Comparison of ENCODE assay signal across 8 mouse cellular contexts in genomic region chr17:25497013-25497412, GRCm38 (mm10). TPM values are rescaled to one million over a fixed set of nuclear protein-coding genes. Genes with fewer than 3 reads are reported as not detected.
DNase-seq lines count a peak whose midpoint lies in the region; ATAC-seq and TF ChIP-seq lines count a peak whose summit lies in the region.

Gene Sstr5, minus strand, starts transcription at chr17:25497288.

- peaks cover 4% of the 10 kb centered on the region; the same call in 1 of the 2 replicates for H3K4me1 ChIP-seq in kidney, embryonic 14.5 days (ENCODE audit: control insufficient read depth, insufficient read depth, low read length)
- H3K4me1 ChIP-seq in kidney, adult 2 months (ENCODE audit: control insufficient read depth, insufficient read depth, low read length) = no peaks in the 10 kb centered on the region
- peaks cover 4% of the 10 kb centered on the region; the same call in 1 of the 2 replicates for H3K4me1 ChIP-seq in hindbrain, postnatal 0 days (ENCODE audit: insufficient read depth, low read length)
- H3K4me1 ChIP-seq in midbrain, embryonic 14.5 days (ENCODE audit: control insufficient read depth, insufficient read depth, low read length) = no peaks in the 10 kb centered on the region

- peak within 1 kb of the TSS; percentile 29 for H3K4me3 ChIP-seq in kidney, embryonic 14.5 days (ENCODE audit: low read length)
- H3K4me3 ChIP-seq in kidney, adult 2 months (ENCODE audit: insufficient read depth, low read depth, low read length) = no peak within 1 kb of the TSS
- H3K4me3 ChIP-seq in hindbrain, postnatal 0 days (ENCODE audit: low read length) = peak within 1 kb of the TSS; percentile 30
- H3K4me3 ChIP-seq in midbrain, embryonic 14.5 days (replicated peaks; ENCODE audit: low read depth, low read length) = peak within 1 kb of the TSS; percentile 26

- peaks cover 24% of the 10 kb centered on the region for H3K27me3 ChIP-seq in kidney, embryonic 14.5 days (ENCODE audit: control insufficient read depth, insufficient read depth, low read length)
- H3K27me3 ChIP-seq in kidney, adult 2 months (replicated peaks; ENCODE audit: control insufficient read depth, insufficient read depth, low read length) = peaks cover 3% of the 10 kb centered on the region
- H3K27me3 ChIP-seq in hindbrain, postnatal 0 days (ENCODE audit: insufficient read depth, low read length) = peaks cover 19% of the 10 kb centered on the region
- peaks cover 16% of the 10 kb centered on the region for H3K27me3 ChIP-seq in midbrain, embryonic 14.5 days (ENCODE audit: control insufficient read depth, insufficient read depth, low read length)

- peak; percentile 71 for ATAC-seq in kidney, embryonic 14.5 days (ENCODE audit: low FRiP score, low TSS enrichment)
- 0 out of 2 replicates have a peak, but pooled peaks have one; percentile 43 for ATAC-seq in hindbrain, postnatal 0 days
- no peak for ATAC-seq in midbrain, embryonic 14.5 days (ENCODE audit: low FRiP score, low TSS enrichment)

- H3K9me3 ChIP-seq in kidney, embryonic 14.5 days (ENCODE audit: control insufficient read depth, low read length) = no peaks in the 10 kb centered on the region
- no peaks in the 10 kb centered on the region for H3K9me3 ChIP-seq in hindbrain, postnatal 0 days (ENCODE audit: low read length)
- no peaks in the 10 kb centered on the region for H3K9me3 ChIP-seq in midbrain, embryonic 14.5 days (ENCODE audit: control insufficient read depth, low read length)

- H3K9ac ChIP-seq in kidney, embryonic 14.5 days (ENCODE audit: low read depth, low read length) = 0 out of 2 replicates have a peak within 1 kb of the TSS, but pooled peaks have one; percentile 28
- peak within 1 kb of the TSS; percentile 48; the same call in 1 of the 2 replicates for H3K9ac ChIP-seq in hindbrain, postnatal 0 days (replicated peaks; ENCODE audit: low read length)
- H3K9ac ChIP-seq in midbrain, embryonic 14.5 days (replicated peaks; ENCODE audit: low read length) = peak within 1 kb of the TSS; percentile 29; the same call in 1 of the 2 replicates

- no peak for TF ChIP-seq CTCF in kidney, adult 2 months (conservative IDR thresholded peaks at IDR 0.05; ENCODE audit: insufficient read depth, insufficient read length, low read depth, low read length)
- no peak for TF ChIP-seq CTCF in hindbrain, postnatal 0 days (IDR thresholded peaks at IDR 0.05; ENCODE audit: low read depth)

- no peak for TF ChIP-seq POLR2A in kidney, adult 2 months (IDR thresholded peaks at IDR 0.05; ENCODE audit: low read depth, low read length)

- H3K27ac ChIP-seq in kidney, embryonic 14.5 days (ENCODE audit: low read depth, low read length) = no peak within 1 kb of the TSS
- no peak within 1 kb of the TSS for H3K27ac ChIP-seq in kidney, adult 2 months (ENCODE audit: insufficient read depth, low read depth, low read length)
- H3K27ac ChIP-seq in hindbrain, postnatal 0 days = no peak within 1 kb of the TSS
- H3K27ac ChIP-seq in midbrain, embryonic 14.5 days (replicated peaks; ENCODE audit: low read depth, low read length) = no peak within 1 kb of the TSS

- DNase-seq in kidney, adult 2 months = no peak
- peak; percentile 81 for DNase-seq in embryo, embryonic 10 days (ENCODE audit: low spot score)
- DNase-seq in hindbrain, postnatal 0 days (ENCODE audit: low spot score) = peak; percentile 42
- DNase-seq in midbrain, embryonic 14.5 days = peak; percentile 57
- no peak for DNase-seq in cerebellum, adult 8-10 months
- no peak for DNase-seq in left cerebral cortex, adult 11 months (ENCODE audit: low spot score)
- no peak for DNase-seq in spleen, adult 18-20 months

- peak within 1 kb of the TSS; percentile 50 for H3K4me2 ChIP-seq in kidney, embryonic 14.5 days (replicated peaks; ENCODE audit: low read depth, low read length)
- H3K4me2 ChIP-seq in hindbrain, postnatal 0 days (ENCODE audit: low read depth, low read length) = peak within 1 kb of the TSS; percentile 53
- H3K4me2 ChIP-seq in midbrain, embryonic 14.5 days (ENCODE audit: low read length) = peak within 1 kb of the TSS; percentile 53

- 1% methylated on average over 28 of the region's 28 CpGs for WGBS in kidney, embryonic 14.5 days
- WGBS in kidney, adult 2 months = 2% methylated on average over 27 of the region's 28 CpGs
- under 1% methylated on average over 23 of the region's 28 CpGs for WGBS in hindbrain, postnatal 0 days
- 1% methylated on average over 26 of the region's 28 CpGs for WGBS in midbrain, embryonic 14.5 days

- no peaks in the 10 kb centered on the region for H3K36me3 ChIP-seq in kidney, embryonic 14.5 days (ENCODE audit: control insufficient read depth, insufficient read depth, low read length)
- no peaks in the 10 kb centered on the region for H3K36me3 ChIP-seq in kidney, adult 2 months (ENCODE audit: control insufficient read depth, insufficient read depth, low read length)
- no peaks in the 10 kb centered on the region for H3K36me3 ChIP-seq in hindbrain, postnatal 0 days (ENCODE audit: insufficient read depth, low read length)
- H3K36me3 ChIP-seq in midbrain, embryonic 14.5 days (ENCODE audit: control insufficient read depth, insufficient read depth, low read length) = no peaks in the 10 kb centered on the region

RNA-seq across cellular contexts. Expression of gene Sstr5, which starts in this region (rescaled TPM):
- not detected in 2 replicates for polyA plus RNA-seq in kidney, embryonic 14.5 days (2014; fragmentation: Nextera tagmentation; extraction: Ambion mirVana)
- not detected in 2 replicates for polyA plus RNA-seq in kidney, adult 2 months (2012; rRNA removed)
- total RNA-seq in hindbrain, postnatal 0 days (2014; rRNA removed) = 2.3 and 2.5 TPM in 2 replicates
- polyA plus RNA-seq in hindbrain, postnatal 0 days (2015; fragmentation: Nextera tagmentation; extraction: Ambion mirVana) = 0.84 and 1.2 TPM in 2 replicates
- polyA plus RNA-seq in midbrain, embryonic 14.5 days (2014; fragmentation: Nextera tagmentation; extraction: Ambion mirVana) = 0.36 and 0.61 TPM in 2 replicates

Comparison
In these comparisons a context has a peak if more than half of its experiments do, and no peak if none do; other contexts are left out.
1. Peak in ATAC-seq, H3K4me3 ChIP-seq, H3K9ac ChIP-seq and H3K4me2 ChIP-seq in kidney, embryonic 14.5 days; RNA of the gene not detected or under 1 TPM.
2. Peak in DNase-seq, H3K4me3 ChIP-seq, H3K9ac ChIP-seq and H3K4me2 ChIP-seq in midbrain, embryonic 14.5 days; RNA of the gene not detected or under 1 TPM.
3. DNase-seq: peak in embryo, embryonic 10 days (single experiment) and hindbrain, postnatal 0 days (single experiment); none in kidney, adult 2 months (single experiment), cerebellum, adult 8-10 months (single experiment), left cerebral cortex, adult 11 months (single experiment) and spleen, adult 18-20 months (0 of 2).
4. Peak in every context shown above with its lines, with median percentiles within 50 percentile points of each other: H3K4me2 ChIP-seq and H3K9ac ChIP-seq.